Mouse (Mus musculus): Measurements from ENCODE around the gene Msl1. TPM values are rescaled to one million over a fixed set of nuclear protein-coding genes. Genes with fewer than 3 reads are reported as not detected.
A peak's percentile ranks its signal among the peaks of the same experiment; 100 is the strongest.
"Not testable (repeated sequence)": the region's sequence is repeated elsewhere in the genome, so short reads cannot be mapped to it uniquely, and the experiment has no call there.

The Msl1 gene
- total RNA-seq, 2 experiments from 2014 or later: 163 to 166 TPM

DNA sequence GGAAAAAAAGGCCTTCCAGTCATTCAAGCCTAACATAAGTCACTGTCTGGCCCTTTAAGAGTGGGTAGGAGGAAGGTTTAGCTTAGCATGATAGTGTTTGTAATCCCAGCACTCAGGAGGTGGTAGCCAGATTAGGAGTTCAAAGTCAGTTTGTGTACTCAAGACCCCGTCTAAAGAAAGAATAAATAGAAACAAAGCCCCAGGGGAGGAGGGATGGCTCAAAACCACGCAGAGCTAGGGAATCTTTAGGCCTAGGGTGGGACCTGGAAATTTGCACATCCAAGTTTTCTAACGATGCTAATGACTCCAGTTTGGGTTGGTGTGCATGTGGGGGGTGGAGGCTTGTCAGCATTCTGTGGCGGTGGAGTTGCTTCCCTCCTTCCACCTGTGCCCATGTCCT, 3.2 kb upstream of the Msl1 start:
- no peak for DNase-seq
- intact Hi-C loops (cut with DNase I): no loop called here

DNA sequence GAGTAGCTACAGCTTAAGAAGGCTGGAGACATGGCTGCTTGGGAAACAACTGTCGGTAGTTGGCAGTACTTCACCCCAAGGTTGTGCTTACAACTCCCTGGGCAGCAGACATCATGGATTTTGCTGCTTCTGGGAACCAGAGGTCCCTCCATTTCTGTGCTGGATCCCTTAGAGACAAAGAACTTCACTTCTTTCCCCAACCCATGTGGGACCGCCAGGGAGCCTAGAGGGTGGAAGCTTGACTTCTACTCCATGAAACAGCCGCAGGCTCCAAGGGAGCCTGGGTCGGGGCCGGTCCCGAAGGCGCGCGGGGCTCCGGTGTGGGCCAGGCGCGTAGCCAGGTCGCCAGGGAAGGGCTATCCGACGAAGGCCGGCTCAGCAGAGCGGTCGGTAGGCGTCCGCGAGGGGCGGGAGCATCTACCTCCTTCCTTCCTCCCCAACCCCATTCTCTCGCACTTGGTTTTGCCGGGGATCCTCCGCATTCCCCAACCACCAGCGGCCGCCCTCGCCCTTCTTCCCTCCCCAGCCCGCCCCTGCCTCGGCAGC, 774 bp upstream of the Msl1 start:
- intact Hi-C loops (cut with DNase I): no loop called here
- no peak for DNase-seq

- DNase-seq: peak; percentile 65
- intact Hi-C loops (cut with DNase I): no loop called here
Observed at GRCm38 (mm10) chr11:98795714-98796514, 598 bp downstream of the Msl1 start.

- intact Hi-C loops (cut with DNase I): no loop called here
- peak; percentile 81 for DNase-seq
Observed at GRCm38 (mm10) chr11:98796515-98797216, 1.4 kb downstream of the Msl1 start.

- no peak for DNase-seq
Observed at GRCm38 (mm10) chr11:98797306-98797705, 2.0 kb downstream of the Msl1 start.

GRCm38 (mm10) chr11:98797909-98798308, 2.6 kb downstream of the Msl1 start:
- no peak for DNase-seq
- intact Hi-C loops (cut with DNase I): no loop called here

More at GRCm38 (mm10) chr11:98797306-98797705, 2.0 kb downstream of the Msl1 start:
- intact Hi-C loops (cut with DNase I): no loop called here

GRCm38 (mm10) chr11:98804605-98805004, 9.3 kb downstream of the Msl1 start, which contains the start of gene Casc3:
Gene Casc3, plus strand, starts transcription at chr11:98804905.
- no peak for DNase-seq
- intact Hi-C loops (cut with DNase I): no loop called here

DNA sequence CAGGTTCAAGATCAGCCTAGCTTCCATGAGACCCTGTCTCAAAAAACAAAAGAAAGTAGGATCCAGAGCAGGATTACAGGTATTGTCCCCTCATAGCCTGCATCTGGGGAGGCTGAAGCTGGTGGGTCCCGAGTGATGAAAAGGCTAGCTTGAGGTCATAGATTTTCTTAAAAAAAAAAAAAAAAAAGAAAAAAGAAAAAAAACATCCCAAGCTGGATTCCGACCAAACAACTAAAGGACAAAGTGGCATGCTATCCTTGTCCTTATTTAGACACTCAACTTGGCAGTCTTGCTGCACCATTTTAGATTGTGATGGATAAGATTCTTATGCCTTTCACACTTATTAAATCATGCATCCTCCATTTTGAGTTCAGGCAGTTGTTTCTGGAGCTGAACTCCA, 13.1 kb downstream of the Msl1 start:
- DNase-seq: no peak
- intact Hi-C loops (cut with DNase I): no loop called here

GRCm38 (mm10) chr11:98809457-98810290, 14.4 kb downstream of the Msl1 start:
- DNase-seq: peak; percentile 100
- intact Hi-C loops (cut with DNase I): no loop called here

GRCm38 (mm10) chr11:98810686-98811085, 15.4 kb downstream of the Msl1 start:
- intact Hi-C loops (cut with DNase I): no loop called here
- DNase-seq: no peak

- intact Hi-C loops (cut with DNase I): no loop called here
- DNase-seq: no peak
Observed at GRCm38 (mm10) chr11:98816706-98817239, 21.5 kb downstream of the Msl1 start.

GRCm38 (mm10) chr11:98820968-98821367, 25.7 kb downstream of the Msl1 start:
- DNase-seq: no peak
- intact Hi-C loops (cut with DNase I): no loop called here

DNA sequence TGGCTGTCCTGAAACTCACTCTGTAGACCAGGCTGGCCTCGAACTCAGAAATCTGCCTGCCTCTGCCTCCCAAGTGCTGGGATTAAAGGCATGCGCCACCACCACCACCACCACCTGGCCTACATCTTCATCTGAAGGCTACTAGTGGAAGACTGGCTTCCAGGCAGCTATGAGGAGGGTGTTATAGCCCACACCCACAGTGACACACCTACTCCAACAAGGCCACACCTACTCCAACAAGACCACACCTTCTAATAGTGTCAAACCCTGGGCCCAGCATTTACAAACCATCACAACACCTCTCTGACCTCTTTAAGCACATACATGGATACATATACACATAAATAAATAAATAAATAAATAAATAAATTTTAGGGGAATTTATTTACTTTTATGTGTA, 30.8 kb downstream of the Msl1 start:
- intact Hi-C loops (cut with DNase I); DNase-seq: not testable (repeated sequence)

GRCm38 (mm10) chr11:98827877-98828276, 32.6 kb downstream of the Msl1 start:
- intact Hi-C loops (cut with DNase I): no loop called here
- DNase-seq: no peak

- intact Hi-C loops (cut with DNase I): no loop called here
- no peak for DNase-seq
Observed at GRCm38 (mm10) chr11:98829091-98829775, 33.9 kb downstream of the Msl1 start.

DNA sequence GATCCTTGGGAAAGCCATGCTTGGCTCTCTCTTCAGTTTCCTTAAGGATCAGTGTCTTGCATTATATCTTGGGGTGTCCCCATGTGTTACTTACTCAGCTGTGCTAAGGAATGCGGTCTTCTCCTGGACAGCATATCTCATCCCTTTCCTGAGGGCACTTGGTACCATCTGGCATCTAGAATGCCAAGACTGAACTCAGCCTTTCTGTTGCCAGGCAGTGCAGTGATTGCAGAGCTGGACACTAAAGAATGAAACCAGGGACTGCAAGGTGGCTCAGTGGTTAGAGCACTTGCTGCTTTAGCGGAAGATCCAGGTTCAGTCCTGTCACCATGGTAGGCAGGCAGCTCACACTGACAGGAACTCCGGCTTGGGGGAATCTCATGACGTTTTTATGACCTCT, 34.6 kb downstream of the Msl1 start:
- intact Hi-C loops (cut with DNase I): no loop called here
- no peak for DNase-seq

DNA sequence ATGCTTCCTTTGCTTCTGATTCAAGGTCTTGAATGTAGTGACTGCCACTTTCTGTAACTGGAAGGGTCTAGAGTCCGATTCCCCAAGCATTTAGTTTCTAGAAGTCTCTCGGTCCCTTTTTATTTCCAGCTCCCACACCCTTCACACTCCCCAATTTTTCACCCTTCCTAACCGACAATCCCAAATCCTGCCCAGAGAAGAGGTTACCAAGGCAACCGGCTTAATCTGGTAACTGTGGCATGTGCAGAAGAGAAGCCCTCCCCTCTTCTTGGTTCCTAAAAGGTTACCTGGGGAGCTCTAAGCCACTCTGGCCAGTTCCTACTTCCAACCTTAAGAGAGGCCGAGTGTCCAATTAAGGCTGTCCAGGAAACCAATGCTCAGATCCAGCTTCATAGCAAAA, 40.0 kb downstream of the Msl1 start:
- intact Hi-C loops (cut with DNase I): no loop called here
- no peak for DNase-seq

DNA sequence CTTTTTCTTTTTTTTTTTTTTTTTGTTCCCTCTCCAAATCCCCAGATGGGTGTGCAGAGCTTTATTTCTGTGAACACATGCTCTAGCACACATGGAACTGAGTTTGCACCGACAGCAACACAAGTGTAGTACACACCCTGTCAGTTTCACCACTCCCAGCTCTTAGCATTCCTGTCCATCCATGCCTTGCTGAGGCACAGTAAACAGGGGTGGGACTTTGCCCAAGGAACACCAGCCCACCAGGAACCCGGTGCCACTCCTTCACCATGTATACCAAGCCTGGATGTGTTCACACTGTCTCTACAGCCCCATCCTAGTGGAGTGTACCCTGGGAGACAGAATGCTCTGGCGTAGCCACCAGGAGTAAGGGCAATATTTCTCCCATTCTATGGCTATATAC, 40.4 kb downstream of the Msl1 start:
- intact Hi-C loops (cut with DNase I): no loop called here
- DNase-seq: no peak

- intact Hi-C loops (cut with DNase I): no loop called here
- DNase-seq: no peak
Observed at GRCm38 (mm10) chr11:98836128-98836527, 40.8 kb downstream of the Msl1 start.

GRCm38 (mm10) chr11:98836651-98837141, 41.4 kb downstream of the Msl1 start, which contains the start of gene Rapgefl1:
Gene Rapgefl1, plus strand, starts transcription at chr11:98836785.
- DNase-seq: peak; percentile 86
- intact Hi-C loops (cut with DNase I): no loop called here

All from left cerebral cortex, postnatal 4 days (tissue).